Mouse (Mus musculus) adrenal gland, postnatal 10 days (tissue): ENCODE results near the gene Setd1a. TPM values are rescaled to one million over a fixed set of nuclear protein-coding genes. Genes with fewer than 3 reads are reported as not detected.
A peak's percentile ranks its signal among the peaks of the same experiment; 100 is the strongest.

Experiments
- DNase-seq: peaks from one replicate; pipeline ENCODE4 v3.0.0; 2021; ENCODE audit warnings: mixed read lengths
- total RNA-seq, 2 experiments: library from RNA; stranded (reverse); gene quantifications; 2 replicates each; pipeline ENCODE4 v1.2.3; 2021

Gene Setd1a
- total RNA-seq, 2 experiments from 2014 or later, result 35.9 to 46.6 TPM

GRCm38 (mm10) chr7:127800435-127801009 lies 24.1 kb downstream of the Setd1a start, which contains the start of gene Hsd3b7:
TSS of gene Hsd3b7 (plus strand) at chr7:127800604.
- peak; percentile 98 for DNase-seq

GRCm38 (mm10) chr7:127801010-127801621 lies 24.6 kb downstream of the Setd1a start:
- DNase-seq, result peak; percentile 45

- DNase-seq, result no peak
These were observed 25.8 kb downstream of the Setd1a start for GRCm38 (mm10) chr7:127802313-127802712.

DNA sequence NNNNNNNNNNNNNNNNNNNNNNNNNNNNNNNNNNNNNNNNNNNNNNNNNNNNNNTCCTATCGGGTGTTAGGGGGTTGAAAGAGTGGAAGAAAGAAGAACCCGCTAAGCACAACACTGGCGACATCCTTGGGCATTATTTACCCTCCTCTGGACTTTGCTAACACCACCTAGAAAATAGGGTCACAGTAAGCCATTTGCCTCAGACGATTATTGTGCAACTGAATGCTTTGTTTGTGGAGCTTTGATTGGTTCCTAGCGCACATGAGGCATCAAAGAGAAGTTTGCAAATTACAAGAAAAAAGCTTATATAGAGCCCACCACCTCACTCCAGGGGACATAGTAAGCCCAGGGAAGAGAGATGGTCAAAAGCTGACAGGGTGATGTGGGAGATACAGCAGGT lies 32.4 kb downstream of the Setd1a start:
- DNase-seq, result no peak

DNA sequence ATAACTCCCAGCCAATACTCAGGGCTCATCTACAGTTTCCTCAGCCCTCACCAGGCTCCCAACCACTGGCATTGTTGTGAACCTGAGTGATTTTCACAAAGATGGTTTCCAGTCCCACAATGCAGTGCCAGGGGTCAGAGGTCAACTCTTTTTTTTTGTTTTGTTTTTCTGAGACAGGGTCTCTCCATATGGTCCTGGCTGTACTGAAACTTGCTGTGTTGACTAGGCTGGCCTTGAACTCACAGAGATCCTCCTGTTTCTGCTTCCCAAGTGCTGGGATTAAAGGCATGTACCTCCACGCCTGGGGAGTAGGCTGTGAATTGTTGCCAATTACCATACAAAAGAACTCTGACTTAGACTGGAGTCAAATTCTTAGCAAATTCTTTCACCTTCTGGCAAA lies 33.4 kb downstream of the Setd1a start:
- DNase-seq, result no peak

DNA sequence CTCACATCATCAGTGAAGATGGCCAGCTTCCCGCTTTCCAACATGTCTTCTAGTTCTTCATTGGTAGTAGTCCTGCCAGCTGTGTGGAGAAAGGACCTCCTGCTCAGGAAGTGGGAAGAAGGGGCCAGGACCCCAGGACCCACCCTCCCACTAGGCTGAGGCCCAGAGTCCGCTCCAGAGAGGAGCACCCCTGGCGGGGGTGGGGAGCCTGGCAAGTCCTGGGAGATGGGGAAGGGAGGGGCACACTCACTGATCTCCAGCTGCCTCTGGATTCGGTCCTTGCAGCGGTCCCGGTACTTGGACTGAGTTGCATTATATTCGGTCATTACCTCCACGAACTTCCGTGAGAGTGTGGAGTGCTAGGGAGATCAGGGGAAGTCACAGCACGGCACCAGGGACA lies 34.2 kb downstream of the Setd1a start:
- no peak for DNase-seq

DNA sequence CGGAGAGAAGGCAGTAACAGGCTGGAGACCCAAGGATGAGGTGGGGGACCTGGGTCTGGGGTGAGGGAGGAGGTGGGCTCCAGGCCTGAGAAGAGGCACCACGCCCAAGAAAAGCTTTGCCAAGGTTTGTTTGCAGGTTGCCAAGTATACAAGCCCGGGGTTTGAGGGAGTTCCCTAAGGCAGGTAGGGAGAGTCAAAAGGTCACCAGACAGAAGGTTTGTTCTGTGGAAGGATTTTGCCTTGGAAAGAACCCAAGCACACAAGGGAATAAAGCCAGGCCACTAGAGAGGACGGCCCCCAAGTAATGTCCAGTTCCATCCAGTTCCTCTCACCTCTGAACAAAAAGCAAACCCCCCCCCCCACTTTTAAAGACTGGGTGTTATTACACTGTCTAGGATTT lies 34.8 kb downstream of the Setd1a start:
- no peak for DNase-seq

- DNase-seq, result peak; percentile 82
These were observed 35.8 kb downstream of the Setd1a start for GRCm38 (mm10) chr7:127812292-127812691.

DNA sequence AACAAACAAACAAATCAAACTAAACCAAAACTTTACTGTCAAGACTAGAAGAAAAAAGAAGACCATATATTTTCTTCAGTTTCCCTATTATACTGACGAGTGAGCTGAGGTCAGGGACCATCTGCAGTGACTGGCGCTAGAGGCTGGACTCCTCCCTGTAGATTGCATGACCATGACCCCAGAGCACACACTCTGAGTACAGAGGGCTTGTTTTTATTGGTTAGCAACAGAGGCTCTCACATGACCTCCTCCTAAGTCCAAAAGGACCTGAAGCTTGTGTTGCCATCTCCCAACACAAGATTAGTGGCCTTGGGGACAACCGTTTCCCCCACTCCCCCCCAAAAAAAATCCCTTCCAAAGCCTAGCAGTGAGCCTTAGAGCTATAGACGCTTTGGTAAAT lies 37.4 kb downstream of the Setd1a start:
- peak; percentile 57 for DNase-seq

GRCm38 (mm10) chr7:127814241-127814921 lies 37.9 kb downstream of the Setd1a start:
- peak; percentile 84 for DNase-seq

GRCm38 (mm10) chr7:127815116-127815665 lies 38.7 kb downstream of the Setd1a start:
- DNase-seq, result no peak

DNA sequence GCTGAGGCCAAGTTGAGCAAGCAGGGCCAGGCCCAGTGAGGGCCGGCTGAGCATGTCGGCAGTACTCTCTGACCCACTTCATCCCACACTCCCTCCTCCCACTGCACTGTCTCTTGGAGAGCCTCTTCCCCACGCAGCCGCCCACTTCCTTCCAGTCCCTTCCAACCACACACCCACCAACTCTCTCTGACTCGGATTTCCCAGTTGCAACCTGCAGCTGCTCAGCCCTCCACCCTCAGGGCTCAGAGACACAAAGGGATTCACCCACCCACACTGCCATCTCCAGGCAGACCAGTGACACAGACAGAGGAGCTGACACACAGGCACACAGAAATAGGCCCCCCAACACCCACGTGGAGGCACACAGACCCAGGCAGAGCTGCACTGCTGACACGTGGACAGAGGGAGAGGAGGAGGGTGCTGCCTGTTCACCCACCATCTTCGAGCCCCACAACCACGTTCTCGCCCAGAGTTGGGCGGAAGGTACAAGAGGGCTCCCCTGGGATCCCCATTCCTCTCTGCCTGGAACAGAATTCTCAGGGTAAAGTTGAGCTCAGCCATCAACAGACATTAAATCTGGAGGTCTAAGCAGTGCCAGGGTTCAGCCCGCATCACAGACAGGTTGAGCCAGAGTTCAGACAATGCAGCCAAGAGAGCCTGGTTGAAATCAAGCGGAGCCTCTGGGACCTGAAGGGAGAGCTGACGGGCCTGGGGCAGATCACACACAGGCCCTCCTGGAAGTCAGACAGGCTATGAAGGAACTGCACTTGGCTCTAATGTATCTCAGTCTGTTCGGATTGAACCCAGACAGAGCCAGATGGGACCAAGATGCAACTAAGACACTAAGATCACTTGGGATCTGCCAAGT lies 39.7 kb downstream of the Setd1a start:
- peak; percentile 67 for DNase-seq

DNA sequence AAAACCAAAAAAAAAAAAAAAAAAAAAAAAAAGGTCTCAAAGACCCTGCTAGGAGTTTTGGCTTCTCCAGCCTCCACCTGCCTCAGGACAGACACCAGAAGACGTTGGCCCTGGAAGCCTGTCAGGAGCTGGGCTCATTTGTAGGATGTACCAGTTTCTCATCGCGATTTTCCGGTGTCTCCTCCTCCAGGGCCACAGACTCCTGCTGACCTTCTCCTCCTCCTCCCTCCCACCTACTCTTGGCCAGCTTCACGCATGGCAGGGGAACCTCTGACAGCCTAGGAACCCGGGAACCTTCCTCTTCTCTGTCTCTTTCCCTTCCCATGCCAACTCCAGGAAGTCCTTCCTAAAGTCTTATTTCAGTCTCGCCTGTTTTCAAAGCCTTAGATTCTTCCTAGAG lies 40.6 kb downstream of the Setd1a start:
- DNase-seq, result no peak

GRCm38 (mm10) chr7:127817776-127818175 lies 41.3 kb downstream of the Setd1a start:
- no peak for DNase-seq

- no peak for DNase-seq
These were observed 44.5 kb downstream of the Setd1a start for GRCm38 (mm10) chr7:127820836-127821509.

GRCm38 (mm10) chr7:127822494-127822893 lies 46.0 kb downstream of the Setd1a start:
- no peak for DNase-seq

- no peak for DNase-seq
These were observed 47.0 kb downstream of the Setd1a start for GRCm38 (mm10) chr7:127823236-127824171.

- no peak for DNase-seq
These were observed 47.9 kb downstream of the Setd1a start, which contains the start of the genes Stx4a and Stx1b for GRCm38 (mm10) chr7:127824176-127824871. TSS of gene Stx4a (plus strand) at chr7:127824294. TSS of gene Stx1b (minus strand) at chr7:127824549.

GRCm38 (mm10) chr7:127835550-127835949 lies 59.1 kb downstream of the Setd1a start:
- no peak for DNase-seq

- DNase-seq, result no peak
These were observed 61.0 kb downstream of the Setd1a start for GRCm38 (mm10) chr7:127837473-127837872.
